Mouse (Mus musculus) frontal cortex, postnatal 36 days (tissue): Measurements from ENCODE around the gene Nkain2.

ENCODE experiments used
- DNase-seq, 2 experiments: peaks; one replicate each; pipeline ENCODE4 v3.0.0; 2022; ENCODE audit warnings: low spot score in 2 of 2

Nkain2 gene

GRCm38 (mm10) chr10:32576559-32577275, 313.5 kb downstream of the Nkain2 start:
- DNase-seq, result no peak

- no peak for DNase-seq
Observed at GRCm38 (mm10) chr10:32557673-32558072, 332.6 kb downstream of the Nkain2 start.

- DNase-seq, result no peak
Observed at GRCm38 (mm10) chr10:32536057-32536456, 354.2 kb downstream of the Nkain2 start.

GRCm38 (mm10) chr10:32510821-32511220, 379.4 kb downstream of the Nkain2 start:
- no peak for DNase-seq

- DNase-seq, result peak in 1 of 2 experiments; percentile 5
Observed at GRCm38 (mm10) chr10:32494591-32495182, 395.6 kb downstream of the Nkain2 start.

GRCm38 (mm10) chr10:32493600-32493999, 396.7 kb downstream of the Nkain2 start:
- DNase-seq, result no peak

GRCm38 (mm10) chr10:32462726-32463125, 427.5 kb downstream of the Nkain2 start:
- no peak for DNase-seq

- no peak for DNase-seq
Observed at GRCm38 (mm10) chr10:32439932-32440519, 450.2 kb downstream of the Nkain2 start.

- no peak for DNase-seq
Observed at GRCm38 (mm10) chr10:32414228-32414627, 476.0 kb downstream of the Nkain2 start.

- DNase-seq, result no peak
Observed at GRCm38 (mm10) chr10:32411331-32411730, 478.9 kb downstream of the Nkain2 start.

GRCm38 (mm10) chr10:32400961-32401360, 489.3 kb downstream of the Nkain2 start:
- DNase-seq, result no peak

GRCm38 (mm10) chr10:32393859-32394521, 496.3 kb downstream of the Nkain2 start:
- no peak for DNase-seq

GRCm38 (mm10) chr10:32393326-32393725, 496.9 kb downstream of the Nkain2 start:
- DNase-seq, result no peak

GRCm38 (mm10) chr10:32312754-32313153, 577.5 kb downstream of the Nkain2 start:
- DNase-seq, result no peak

GRCm38 (mm10) chr10:32301024-32301597, 589.2 kb downstream of the Nkain2 start:
- DNase-seq, result no peak

GRCm38 (mm10) chr10:32290487-32290886, 599.8 kb downstream of the Nkain2 start:
- DNase-seq, result peak in 1 of 2 experiments; percentile 31

GRCm38 (mm10) chr10:32283690-32284089, 606.6 kb downstream of the Nkain2 start:
- no peak for DNase-seq

GRCm38 (mm10) chr10:32243266-32243882, 646.9 kb downstream of the Nkain2 start:
- DNase-seq, result peak in 1 of 2 experiments; percentile 3

- no peak for DNase-seq
Observed at GRCm38 (mm10) chr10:32241168-32241567, 649.1 kb downstream of the Nkain2 start.

GRCm38 (mm10) chr10:32182951-32183350, 707.3 kb downstream of the Nkain2 start:
- peak in 1 of 2 experiments; percentile 19 for DNase-seq

GRCm38 (mm10) chr10:32091354-32091753, 798.9 kb downstream of the Nkain2 start:
- DNase-seq, result no peak

- peak in 1 of 2 experiments; percentile 23 for DNase-seq
Observed at GRCm38 (mm10) chr10:32060396-32060795, 829.9 kb downstream of the Nkain2 start.
